Comparison of ENCODE assay signal across 13 mouse cellular contexts in genomic region chrX:60718156-60718769, GRCm38 (mm10).
DNase-seq lines count a peak whose midpoint lies in the region; ATAC-seq and TF ChIP-seq lines count a peak whose summit lies in the region.
"Had no signal": no experiment of that assay in that cellular context is flagged by ENCODE, and none has a peak within 500 bp of the region (broad histone marks: within the 10 kb centered on the region; RNA-seq: fewer than 3 reads in every experiment).

No protein-coding gene starts in this region.

- DNase-seq in heart, adult 9 months (ENCODE audit: low spot score in 2 of 2) = no peak
- DNase-seq in ES-CJ7 (ENCODE audit: low read depth, low spot score) = peak; percentile 33
- DNase-seq in limb, embryonic 14.5 days (ENCODE audit: low spot score) = no peak
- DNase-seq in left cerebral cortex, postnatal 4 days = no peak
- no peak for DNase-seq in retina, embryonic 14.5 days (ENCODE audit: low spot score)
- DNase-seq in lung, postnatal 25 days (ENCODE audit: low spot score) = no peak
- DNase-seq: cerebellum, adult 8-10 months; gastrocnemius, adult 2 months; kidney, postnatal 36 days; liver, embryonic 13.5 days; right cerebral cortex, postnatal 4 days had no signal

- H3K9ac ChIP-seq in heart, embryonic 14.5 days (ENCODE audit: low read length) = no peak overlapping the region
- no peak overlapping the region for H3K9ac ChIP-seq in forebrain, embryonic 13.5 days
- no peak overlapping the region for H3K9ac ChIP-seq in limb, embryonic 14.5 days (ENCODE audit: low read depth, low read length, severe bottlenecking)
- H3K9ac ChIP-seq: liver, embryonic 13.5 days had no signal

- intact Hi-C loops in left cerebral cortex, postnatal 4 days (cut with DNase I) = no loop called here

- ATAC-seq in heart, embryonic 14.5 days (ENCODE audit: insufficient number of reproducible peaks, insufficient read depth, low FRiP score, low read depth) = no peak
- peak; percentile 52 for ATAC-seq in forebrain, embryonic 13.5 days
- ATAC-seq in limb, embryonic 14.5 days (ENCODE audit: low FRiP score, low read depth) = no peak

- H3K36me3 ChIP-seq in heart, embryonic 14.5 days (ENCODE audit: control insufficient read depth, insufficient read depth, low read length) = no peaks in the 10 kb centered on the region
- no peaks in the 10 kb centered on the region for H3K36me3 ChIP-seq in forebrain, embryonic 13.5 days (ENCODE audit: poor library complexity, severe bottlenecking)
- H3K36me3 ChIP-seq in limb, embryonic 14.5 days (ENCODE audit: control insufficient read depth, insufficient read depth, low read length) = no peaks in the 10 kb centered on the region
- H3K36me3 ChIP-seq: liver, embryonic 13.5 days had no signal

- no peaks in the 10 kb centered on the region for H3K9me3 ChIP-seq in heart, embryonic 14.5 days (ENCODE audit: control insufficient read depth, low read length)
- no peaks in the 10 kb centered on the region for H3K9me3 ChIP-seq in forebrain, embryonic 13.5 days (replicated peaks)
- H3K9me3 ChIP-seq in limb, embryonic 14.5 days (ENCODE audit: control insufficient read depth, low read length) = no peaks in the 10 kb centered on the region
- H3K9me3 ChIP-seq: liver, embryonic 13.5 days had no signal

- peak overlapping the region; percentile 58 for H3K4me2 ChIP-seq in heart, embryonic 14.5 days (ENCODE audit: low read length)
- peak overlapping the region; percentile 45 for H3K4me2 ChIP-seq in forebrain, embryonic 13.5 days
- H3K4me2 ChIP-seq in limb, embryonic 14.5 days (replicated peaks; ENCODE audit: low read depth, low read length, severe bottlenecking) = peak overlapping the region; percentile 28
- H3K4me2 ChIP-seq: liver, embryonic 13.5 days had no signal

- H3K4me3 ChIP-seq in heart, embryonic 14.5 days (ENCODE audit: control insufficient read depth in 1 of 2, insufficient read depth in 1 of 2, low read depth in 1 of 2, low read length in 2 of 2) = peak overlapping the region in 1 of 2 experiments; percentile 28; a peak in 3 of 4 replicates
- peak overlapping the region; percentile 3; the same call in 1 of the 2 replicates for H3K4me3 ChIP-seq in forebrain, embryonic 13.5 days
- no peak overlapping the region for H3K4me3 ChIP-seq in limb, embryonic 14.5 days (replicated peaks; ENCODE audit: low read length)
- H3K4me3 ChIP-seq: gastrocnemius, adult 2 months; liver, embryonic 13.5 days had no signal

- no peak for TF ChIP-seq POLR2A in limb, embryonic 14.5 days (IDR thresholded peaks at IDR 0.05; ENCODE audit: borderline replicate concordance, extremely low read depth, insufficient read depth, insufficient read length)

- 15% methylated on average over 11 of the region's 11 CpGs for WGBS in heart, embryonic 14.5 days
- WGBS in forebrain, embryonic 13.5 days = 28% methylated on average over 11 of the region's 11 CpGs
- 15% methylated on average over 11 of the region's 11 CpGs for WGBS in limb, embryonic 14.5 days

- no peaks in the 10 kb centered on the region for H3K27me3 ChIP-seq in heart, embryonic 14.5 days (ENCODE audit: control insufficient read depth, insufficient read depth, low read length)
- no peaks in the 10 kb centered on the region for H3K27me3 ChIP-seq in forebrain, embryonic 13.5 days
- no peaks in the 10 kb centered on the region for H3K27me3 ChIP-seq in limb, embryonic 14.5 days (ENCODE audit: control insufficient read depth, insufficient read depth, low read length)
- H3K27me3 ChIP-seq: liver, embryonic 13.5 days had no signal

- no peaks in the 10 kb centered on the region for H3K4me1 ChIP-seq in heart, embryonic 14.5 days (ENCODE audit: control insufficient read depth in 2 of 2, insufficient read depth in 2 of 2, low read length in 2 of 2)
- peaks cover 21% of the 10 kb centered on the region for H3K4me1 ChIP-seq in forebrain, embryonic 13.5 days
- no peaks in the 10 kb centered on the region for H3K4me1 ChIP-seq in limb, embryonic 14.5 days (ENCODE audit: control insufficient read depth, insufficient read depth, low read length)
- H3K4me1 ChIP-seq: liver, embryonic 13.5 days had no signal

- no peak overlapping the region for H3K27ac ChIP-seq in heart, embryonic 14.5 days (replicated peaks in 1 of 2; ENCODE audit: control insufficient read depth in 1 of 2, insufficient read depth in 1 of 2, low read depth in 2 of 2, low read length in 2 of 2)
- H3K27ac ChIP-seq in forebrain, embryonic 13.5 days = no peak overlapping the region
- H3K27ac ChIP-seq in limb, embryonic 14.5 days (replicated peaks; ENCODE audit: low read depth, low read length) = no peak overlapping the region
- H3K27ac ChIP-seq: gastrocnemius, adult 2 months; liver, embryonic 13.5 days had no signal
